Mouse (Mus musculus): Measurements from ENCODE around the gene Snx29. TPM values are rescaled to one million over a fixed set of nuclear protein-coding genes. Genes with fewer than 3 reads are reported as not detected.

Gene Snx29
- total RNA-seq (2021) (1 to 10 TPM; 8.9 to 9.9 TPM), polyA plus RNA-seq (2012; rRNA removed) (2.6 and 4.6 TPM in 2 replicates)
- long read RNA-seq, partial matches to known transcripts: 1 of 4 reads
- long read RNA-seq, other reads (novel, unspliced or antisense): 3 of 4 reads

- WGBS: 4% methylated on average over 61 of the region's 61 CpGs
- H3K36me3 ChIP-seq (ENCODE audit: control insufficient read depth, insufficient read depth, low read length): no peaks in the 10 kb centered on the region
- peak; percentile 97 to 100 for DNase-seq
- no peaks in the 10 kb centered on the region for H3K27me3 ChIP-seq (ENCODE audit: control insufficient read depth, insufficient read depth, low read length)
- intact Hi-C loops (cut with DNase I): loop anchor here (1.0 to 10.0 kb wide), 5 partner anchors 68 to 592 kb away; partner anchors contain the start of genes Gspt1, Rsl1d1 and Txndc11
- peak within 1 kb of the TSS; percentile 86 for H3K27ac ChIP-seq
- H3K79me2 ChIP-seq (replicated peaks; ENCODE audit: control insufficient read depth, insufficient read depth, low read length): no peaks in the 10 kb centered on the region
- TF ChIP-seq CTCF (IDR thresholded peaks at IDR 0.05): peak; percentile 9; the same call in 1 of the 2 replicates
- TF ChIP-seq POLR2A (IDR thresholded peaks at IDR 0.05; ENCODE audit: insufficient read depth, low read depth, low read length): peak; percentile 94
- 0 out of 2 replicates have a peak, but pooled peaks have one; percentile 38 for TF ChIP-seq EP300 (IDR thresholded peaks at IDR 0.05; ENCODE audit: insufficient read depth, low read depth, low read length)
- H3K4me1 ChIP-seq (ENCODE audit: control insufficient read depth, insufficient read depth, low read length): 0 out of 2 replicates have a peak, but pooled peaks cover 1% of the 10 kb centered on the region
- H3K4me3 ChIP-seq: peak within 1 kb of the TSS; percentile 85
- H3K9ac ChIP-seq (ENCODE audit: low read depth, low read length): peak within 1 kb of the TSS; percentile 94
Measured at GRCm38 (mm10) chr16:11322409-11323323, at the start of gene Snx29. Gene Snx29, plus strand, starts transcription at chr16:11322908.

- no peaks in the 10 kb centered on the region for H3K4me1 ChIP-seq (ENCODE audit: control insufficient read depth, insufficient read depth, low read length)
- no peaks in the 10 kb centered on the region for H3K27me3 ChIP-seq (ENCODE audit: control insufficient read depth, insufficient read depth, low read length)
- H3K27ac ChIP-seq: no peak overlapping the region
- H3K36me3 ChIP-seq (ENCODE audit: control insufficient read depth, insufficient read depth, low read length): no peaks in the 10 kb centered on the region
- 56% methylated on average over 3 of the region's 3 CpGs for WGBS
- no peak for TF ChIP-seq CTCF (IDR thresholded peaks at IDR 0.05)
- TF ChIP-seq POLR2A (IDR thresholded peaks at IDR 0.05; ENCODE audit: insufficient read depth, low read depth, low read length): no peak
- TF ChIP-seq EP300 (IDR thresholded peaks at IDR 0.05; ENCODE audit: insufficient read depth, low read depth, low read length): no peak
- no peak overlapping the region for H3K4me3 ChIP-seq
- no peaks in the 10 kb centered on the region for H3K79me2 ChIP-seq (replicated peaks; ENCODE audit: control insufficient read depth, insufficient read depth, low read length)
- DNase-seq: no peak
- no peak overlapping the region for H3K9ac ChIP-seq (ENCODE audit: low read depth, low read length)
- intact Hi-C loops (cut with DNase I): no loop called here
Measured at GRCm38 (mm10) chr16:11276888-11277287, 45.8 kb upstream of the Snx29 start.

- Histone ChIP-seq H3K27me3 (ENCODE audit: control insufficient read depth, insufficient read depth, low read length) (no peaks in the 10 kb centered on the region), H3K36me3 (ENCODE audit: control insufficient read depth, insufficient read depth, low read length) (no peaks in the 10 kb centered on the region), H3K4me1 (ENCODE audit: control insufficient read depth, insufficient read depth, low read length) (no peaks in the 10 kb centered on the region), H3K9ac (ENCODE audit: low read depth, low read length) (no peak overlapping the region), H3K27ac (no peak overlapping the region), H3K4me3 (no peak overlapping the region), H3K79me2 (replicated peaks; ENCODE audit: control insufficient read depth, insufficient read depth, low read length) (no peaks in the 10 kb centered on the region)
- TF ChIP-seq CTCF (IDR thresholded peaks at IDR 0.05) (no peak), POLR2A (IDR thresholded peaks at IDR 0.05; ENCODE audit: insufficient read depth, low read depth, low read length) (no peak), EP300 (IDR thresholded peaks at IDR 0.05; ENCODE audit: insufficient read depth, low read depth, low read length) (no peak)
- no peak for DNase-seq
- intact Hi-C loops (cut with DNase I): no loop called here
- 69% methylated on average over 6 of the region's 6 CpGs for WGBS
Measured at GRCm38 (mm10) chr16:11278778-11279177, 43.9 kb upstream of the Snx29 start.

GRCm38 (mm10) chr16:11282655-11283232, 40.0 kb upstream of the Snx29 start:
- Histone ChIP-seq H3K4me1 (ENCODE audit: control insufficient read depth, insufficient read depth, low read length) (no peaks in the 10 kb centered on the region), H3K36me3 (ENCODE audit: control insufficient read depth, insufficient read depth, low read length) (no peaks in the 10 kb centered on the region), H3K27me3 (ENCODE audit: control insufficient read depth, insufficient read depth, low read length) (no peaks in the 10 kb centered on the region), H3K79me2 (replicated peaks; ENCODE audit: control insufficient read depth, insufficient read depth, low read length) (no peaks in the 10 kb centered on the region), H3K27ac (no peak overlapping the region), H3K9ac (ENCODE audit: low read depth, low read length) (no peak overlapping the region), H3K4me3 (no peak overlapping the region)
- TF ChIP-seq CTCF (IDR thresholded peaks at IDR 0.05) (no peak), EP300 (IDR thresholded peaks at IDR 0.05; ENCODE audit: insufficient read depth, low read depth, low read length) (no peak), POLR2A (IDR thresholded peaks at IDR 0.05; ENCODE audit: insufficient read depth, low read depth, low read length) (no peak)
- intact Hi-C loops (cut with DNase I): no loop called here
- 68% methylated on average over 5 of the region's 5 CpGs for WGBS
- DNase-seq: peak in 1 of 2 experiments; percentile 20

- Histone ChIP-seq H3K9ac (ENCODE audit: low read depth, low read length) (no peak overlapping the region), H3K79me2 (replicated peaks; ENCODE audit: control insufficient read depth, insufficient read depth, low read length) (no peaks in the 10 kb centered on the region), H3K4me3 (no peak overlapping the region), H3K27me3 (ENCODE audit: control insufficient read depth, insufficient read depth, low read length) (no peaks in the 10 kb centered on the region), H3K4me1 (ENCODE audit: control insufficient read depth, insufficient read depth, low read length) (no peaks in the 10 kb centered on the region), H3K27ac (no peak overlapping the region), H3K36me3 (ENCODE audit: control insufficient read depth, insufficient read depth, low read length) (no peaks in the 10 kb centered on the region)
- no peak for TF ChIP-seq POLR2A (IDR thresholded peaks at IDR 0.05; ENCODE audit: insufficient read depth, low read depth, low read length)
- no peak for TF ChIP-seq CTCF (IDR thresholded peaks at IDR 0.05)
- no peak for TF ChIP-seq EP300 (IDR thresholded peaks at IDR 0.05; ENCODE audit: insufficient read depth, low read depth, low read length)
- no peak for DNase-seq
- 73% methylated on average over 2 of the region's 2 CpGs for WGBS
- intact Hi-C loops (cut with DNase I): no loop called here
Measured at GRCm38 (mm10) chr16:11284881-11285280, 37.8 kb upstream of the Snx29 start.

Measured in heart, adult 2 months (tissue).